Mouse (Mus musculus): ENCODE measurements around the gene Tmem191c. TPM values are rescaled to one million over a fixed set of nuclear protein-coding genes. Genes with fewer than 3 reads are reported as not detected.

Tmem191c gene
- polyA plus RNA-seq, 1 experiment from 2014 or later, result 15.4 TPM

- H3K9ac ChIP-seq, result no peak overlapping the region
- no peaks in the 10 kb centered on the region for H3K27me3 ChIP-seq
- H3K4me2 ChIP-seq, result no peak overlapping the region
- 71% methylated on average over 4 of the region's 4 CpGs for WGBS
- no peak overlapping the region for H3K27ac ChIP-seq
- no peaks in the 10 kb centered on the region for H3K36me3 ChIP-seq (ENCODE audit: poor library complexity, severe bottlenecking)
- no peaks in the 10 kb centered on the region for H3K9me3 ChIP-seq (replicated peaks)
- no peak for ATAC-seq
- no peak overlapping the region for H3K4me3 ChIP-seq
- H3K4me1 ChIP-seq, result peaks cover 33% of the 10 kb centered on the region
Observed at GRCm38 (mm10) chr16:17247727-17248126, 28.1 kb upstream of the Tmem191c start.

- ATAC-seq, result no peak
- Histone ChIP-seq H3K4me2 (no peak overlapping the region), H3K27me3 (no peaks in the 10 kb centered on the region), H3K4me3 (no peak overlapping the region), H3K36me3 (ENCODE audit: poor library complexity, severe bottlenecking) (no peaks in the 10 kb centered on the region), H3K9ac (no peak overlapping the region), H3K9me3 (replicated peaks) (no peaks in the 10 kb centered on the region), H3K4me1 (peaks cover 47% of the 10 kb centered on the region), H3K27ac (no peak overlapping the region)
- WGBS, result 91% methylated on average over 6 of the region's 6 CpGs
Observed at GRCm38 (mm10) chr16:17249135-17249534, 26.7 kb upstream of the Tmem191c start.

DNA sequence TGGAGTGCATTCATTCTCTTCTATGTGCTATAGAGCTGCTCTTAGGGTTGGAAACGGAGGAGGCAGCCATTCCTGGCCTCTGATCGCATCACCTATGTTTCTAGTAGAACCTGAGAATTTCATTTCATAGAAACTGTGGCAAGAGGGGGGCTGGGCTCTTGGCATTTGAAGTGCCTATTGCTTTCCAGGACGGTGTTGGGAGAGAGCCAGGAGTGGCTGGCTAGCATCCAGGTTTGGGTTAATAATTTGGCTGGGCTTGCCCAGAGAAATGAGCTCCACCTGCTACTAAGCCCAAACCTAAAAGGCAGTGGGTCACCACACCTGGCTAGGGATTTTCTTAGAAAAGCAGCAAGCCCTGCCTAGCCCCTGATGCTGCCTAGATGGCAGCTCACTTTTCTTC is 24.3 kb upstream of the Tmem191c start:
- ATAC-seq, result peak; percentile 25; the same call in 1 of the 2 replicates
- H3K27ac ChIP-seq, result peak overlapping the region; percentile 12; the same call in 1 of the 2 replicates
- WGBS, result 42% methylated on average over 3 of the region's 3 CpGs

DNA sequence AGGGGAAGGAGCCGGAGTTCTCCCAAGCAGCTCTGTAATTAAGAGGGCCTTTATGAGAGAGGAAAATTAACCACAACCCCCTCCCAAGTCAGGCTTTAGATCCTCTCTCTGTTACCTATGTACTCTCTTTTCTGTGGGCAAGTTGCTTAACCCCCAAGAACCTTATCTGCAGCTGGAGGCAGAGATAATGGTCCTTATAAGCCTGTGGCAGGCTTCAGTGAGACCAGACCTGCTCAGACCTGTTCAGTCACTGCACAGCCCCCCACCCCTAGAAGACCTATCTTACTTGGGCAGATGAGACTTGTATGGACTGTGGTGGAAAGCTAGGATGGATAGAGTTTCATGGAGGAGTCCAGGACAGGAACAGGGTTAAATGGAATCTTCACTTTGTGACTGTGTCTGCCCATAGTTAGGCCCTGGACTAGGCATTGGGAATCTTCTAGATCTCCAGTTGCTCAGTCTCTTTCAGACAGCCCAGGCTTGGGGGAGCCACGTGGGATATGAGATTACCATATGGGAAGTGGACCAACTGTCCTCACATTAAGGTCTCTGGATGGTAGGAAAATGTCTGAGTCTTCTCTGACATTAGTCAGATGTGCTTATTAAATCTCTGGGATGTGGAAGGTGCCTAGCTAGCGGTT is 23.7 kb upstream of the Tmem191c start:
- ATAC-seq, result no peak
- no peak overlapping the region for H3K4me2 ChIP-seq
- H3K27ac ChIP-seq, result no peak overlapping the region
- no peaks in the 10 kb centered on the region for H3K27me3 ChIP-seq
- 68% methylated on average over 3 of the region's 3 CpGs for WGBS
- H3K36me3 ChIP-seq (ENCODE audit: poor library complexity, severe bottlenecking), result peaks cover 21% of the 10 kb centered on the region
- H3K9me3 ChIP-seq (replicated peaks), result no peaks in the 10 kb centered on the region
- H3K9ac ChIP-seq, result no peak overlapping the region
- H3K4me1 ChIP-seq, result peaks cover 50% of the 10 kb centered on the region
- no peak overlapping the region for H3K4me3 ChIP-seq

More for the DNA sequence above, 24.3 kb upstream of the Tmem191c start:
- no peak overlapping the region for H3K4me3 ChIP-seq
- no peaks in the 10 kb centered on the region for H3K27me3 ChIP-seq
- no peak overlapping the region for H3K9ac ChIP-seq
- H3K4me1 ChIP-seq, result peaks cover 51% of the 10 kb centered on the region
- H3K9me3 ChIP-seq (replicated peaks), result no peaks in the 10 kb centered on the region
- peaks cover 14% of the 10 kb centered on the region; the same call in 1 of the 2 replicates for H3K36me3 ChIP-seq (ENCODE audit: poor library complexity, severe bottlenecking)
- no peak overlapping the region for H3K4me2 ChIP-seq

DNA sequence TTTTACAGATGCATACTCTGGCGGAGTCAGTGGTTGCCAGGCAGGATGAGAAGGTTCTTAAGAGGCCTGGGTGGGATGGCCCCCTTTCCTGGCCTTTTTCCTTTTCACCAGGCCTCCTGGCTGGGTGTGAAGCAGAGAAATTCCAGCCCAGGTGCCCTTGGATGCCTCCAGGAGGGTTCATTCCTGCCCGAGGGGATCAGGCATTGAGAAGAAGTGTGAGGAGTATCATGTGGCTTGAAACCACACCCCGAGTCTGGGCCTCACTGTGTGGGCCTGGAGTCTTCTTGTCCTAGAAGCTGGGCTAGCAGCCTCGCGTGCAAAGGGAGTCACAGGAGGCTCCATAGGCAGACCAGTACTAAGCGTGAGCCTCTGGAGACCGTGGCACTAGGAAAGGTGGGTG is 23.0 kb upstream of the Tmem191c start:
- Histone ChIP-seq H3K9ac (no peak overlapping the region), H3K27me3 (no peaks in the 10 kb centered on the region), H3K4me3 (no peak overlapping the region), H3K4me2 (no peak overlapping the region), H3K27ac (no peak overlapping the region), H3K4me1 (peaks cover 44% of the 10 kb centered on the region), H3K9me3 (replicated peaks) (no peaks in the 10 kb centered on the region), H3K36me3 (ENCODE audit: poor library complexity, severe bottlenecking) (peaks cover 27% of the 10 kb centered on the region)
- WGBS, result 69% methylated on average over 7 of the region's 7 CpGs
- ATAC-seq, result no peak

DNA sequence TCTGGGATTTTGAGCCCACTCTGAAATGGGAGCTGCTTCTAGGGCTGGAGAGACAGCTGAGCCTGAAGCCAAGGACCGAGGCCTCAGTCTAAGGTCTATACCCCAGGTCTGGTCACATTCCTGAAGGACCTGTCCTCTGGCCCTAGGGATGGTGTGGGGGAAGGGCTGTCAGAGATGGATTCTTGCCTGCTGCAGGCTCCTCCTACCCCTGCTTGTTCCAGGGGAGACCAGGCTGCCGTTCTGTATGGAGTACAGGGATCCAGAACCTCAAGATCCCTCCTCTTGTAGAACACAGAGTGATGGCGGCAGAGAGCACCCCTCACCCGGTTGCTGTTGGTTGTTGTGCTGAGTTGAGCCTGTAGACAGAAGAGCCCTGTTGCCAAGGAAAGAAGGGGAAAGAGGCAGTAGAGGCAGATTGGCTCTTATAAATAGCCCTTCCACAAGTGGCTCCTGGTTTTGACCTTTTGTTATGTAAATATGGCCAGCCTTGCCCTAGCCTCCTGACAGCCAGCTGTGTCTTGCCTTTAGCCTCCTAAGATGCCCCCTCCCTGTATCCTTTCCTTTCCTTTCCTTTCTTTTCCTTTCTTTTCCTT is 21.8 kb upstream of the Tmem191c start:
- H3K4me2 ChIP-seq, result no peak overlapping the region
- H3K27ac ChIP-seq, result peak overlapping the region; percentile 1; the same call in 1 of the 2 replicates
- H3K9ac ChIP-seq, result no peak overlapping the region
- H3K36me3 ChIP-seq (ENCODE audit: poor library complexity, severe bottlenecking), result peaks cover 40% of the 10 kb centered on the region
- ATAC-seq, result no peak; the same call in 1 of the 2 replicates
- no peak overlapping the region for H3K4me3 ChIP-seq
- no peaks in the 10 kb centered on the region for H3K27me3 ChIP-seq
- H3K9me3 ChIP-seq (replicated peaks), result no peaks in the 10 kb centered on the region
- H3K4me1 ChIP-seq, result peaks cover 41% of the 10 kb centered on the region
- WGBS, result 17% methylated on average over 4 of the region's 4 CpGs

DNA sequence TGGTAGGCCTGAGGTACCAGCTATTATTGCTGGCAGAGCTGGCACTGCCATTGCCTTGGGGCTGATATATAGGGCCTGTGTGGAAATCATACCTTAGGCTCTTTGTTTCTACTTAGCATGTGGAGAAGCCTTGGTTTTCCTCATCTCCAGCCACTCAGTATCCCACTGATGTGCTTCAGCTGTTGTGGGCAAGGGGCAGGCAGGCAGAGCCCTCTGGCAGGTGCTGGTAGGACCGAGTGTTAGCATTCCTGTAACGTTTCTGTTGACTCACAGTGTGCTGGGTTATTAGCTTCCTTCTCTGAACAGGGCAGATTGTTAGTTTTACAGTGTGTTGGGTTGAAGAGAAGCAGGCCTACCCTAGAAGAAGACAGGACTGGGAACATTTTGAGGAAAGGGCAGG is 20.6 kb upstream of the Tmem191c start:
- 77% methylated on average over 2 of the region's 2 CpGs for WGBS
- Histone ChIP-seq H3K36me3 (ENCODE audit: poor library complexity, severe bottlenecking) (peaks cover 51% of the 10 kb centered on the region), H3K4me2 (no peak overlapping the region), H3K27me3 (no peaks in the 10 kb centered on the region), H3K9me3 (replicated peaks) (no peaks in the 10 kb centered on the region), H3K27ac (no peak overlapping the region), H3K4me3 (no peak overlapping the region), H3K9ac (no peak overlapping the region), H3K4me1 (peaks cover 41% of the 10 kb centered on the region)
- no peak for ATAC-seq

- WGBS, result 90% methylated on average over 9 of the region's 9 CpGs
- Histone ChIP-seq H3K27ac (no peak overlapping the region), H3K4me2 (no peak overlapping the region), H3K27me3 (no peaks in the 10 kb centered on the region), H3K9ac (no peak overlapping the region), H3K9me3 (replicated peaks) (no peaks in the 10 kb centered on the region), H3K4me3 (no peak overlapping the region), H3K4me1 (peaks cover 22% of the 10 kb centered on the region), H3K36me3 (ENCODE audit: poor library complexity, severe bottlenecking) (peaks cover 68% of the 10 kb centered on the region)
- no peak for ATAC-seq
Observed at GRCm38 (mm10) chr16:17257359-17257821, 18.5 kb upstream of the Tmem191c start.

DNA sequence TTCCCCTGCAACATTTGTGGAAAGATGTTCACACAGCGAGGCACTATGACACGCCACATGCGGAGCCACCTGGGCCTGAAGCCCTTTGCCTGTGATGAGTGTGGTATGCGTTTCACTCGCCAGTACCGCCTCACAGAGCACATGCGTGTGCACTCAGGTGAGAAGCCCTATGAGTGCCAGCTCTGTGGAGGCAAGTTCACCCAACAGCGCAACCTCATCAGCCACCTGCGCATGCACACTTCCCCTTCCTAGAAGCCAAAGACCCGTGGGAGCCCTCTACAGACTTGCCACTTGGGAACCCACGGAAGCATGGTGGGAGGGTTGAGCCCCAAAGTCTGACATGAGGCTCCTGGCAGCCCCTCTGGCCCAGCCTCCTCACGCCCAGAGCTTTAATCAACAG is 17.0 kb upstream of the Tmem191c start:
- no peaks in the 10 kb centered on the region for H3K27me3 ChIP-seq
- ATAC-seq, result no peak
- no peak overlapping the region for H3K27ac ChIP-seq
- H3K4me1 ChIP-seq, result peaks cover 6% of the 10 kb centered on the region
- H3K9ac ChIP-seq, result no peak overlapping the region
- peaks cover 74% of the 10 kb centered on the region for H3K36me3 ChIP-seq (ENCODE audit: poor library complexity, severe bottlenecking)
- H3K4me3 ChIP-seq, result no peak overlapping the region
- no peak overlapping the region for H3K4me2 ChIP-seq
- H3K9me3 ChIP-seq (replicated peaks), result no peaks in the 10 kb centered on the region
- WGBS, result 92% methylated on average over 12 of the region's 12 CpGs

- no peak overlapping the region for H3K9ac ChIP-seq
- no peaks in the 10 kb centered on the region for H3K4me1 ChIP-seq
- ATAC-seq, result no peak
- 90% methylated on average over 1 of the region's 1 CpGs for WGBS
- no peaks in the 10 kb centered on the region for H3K9me3 ChIP-seq (replicated peaks)
- no peaks in the 10 kb centered on the region for H3K27me3 ChIP-seq
- H3K4me2 ChIP-seq, result no peak overlapping the region
- peaks cover 60% of the 10 kb centered on the region for H3K36me3 ChIP-seq (ENCODE audit: poor library complexity, severe bottlenecking)
- no peak overlapping the region for H3K27ac ChIP-seq
- no peak overlapping the region for H3K4me3 ChIP-seq
Observed at GRCm38 (mm10) chr16:17261341-17261740, 14.5 kb upstream of the Tmem191c start.

DNA sequence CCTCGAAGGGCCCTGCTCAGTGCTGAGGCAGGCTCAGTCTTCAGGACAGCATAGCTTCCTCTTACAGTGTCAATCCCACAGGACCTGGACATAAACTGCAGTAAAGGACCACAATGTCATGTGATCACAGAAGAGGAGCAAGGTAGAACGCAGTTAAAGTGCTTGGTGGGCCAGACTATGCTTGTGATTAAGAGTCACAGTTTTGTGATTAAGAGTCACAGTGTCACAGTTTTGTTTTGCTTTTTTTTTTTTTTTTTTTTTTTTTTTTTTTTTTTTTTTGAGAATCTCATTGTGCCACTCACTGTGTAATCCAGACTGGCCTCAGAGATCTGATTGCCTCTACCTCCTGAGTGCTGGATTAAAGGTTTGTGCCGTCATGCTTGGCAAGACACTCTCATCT is 9.8 kb upstream of the Tmem191c start:
- Histone ChIP-seq H3K27me3 (no peaks in the 10 kb centered on the region), H3K4me2 (no peak overlapping the region), H3K4me1 (no peaks in the 10 kb centered on the region), H3K4me3 (no peak overlapping the region), H3K36me3 (ENCODE audit: poor library complexity, severe bottlenecking) (peaks cover 15% of the 10 kb centered on the region), H3K27ac (no peak overlapping the region), H3K9me3 (replicated peaks) (peaks cover 5% of the 10 kb centered on the region; the same call in 1 of the 2 replicates), H3K9ac (no peak overlapping the region)
- no peak for ATAC-seq
- WGBS, result 77% methylated on average over 3 of the region's 3 CpGs

DNA sequence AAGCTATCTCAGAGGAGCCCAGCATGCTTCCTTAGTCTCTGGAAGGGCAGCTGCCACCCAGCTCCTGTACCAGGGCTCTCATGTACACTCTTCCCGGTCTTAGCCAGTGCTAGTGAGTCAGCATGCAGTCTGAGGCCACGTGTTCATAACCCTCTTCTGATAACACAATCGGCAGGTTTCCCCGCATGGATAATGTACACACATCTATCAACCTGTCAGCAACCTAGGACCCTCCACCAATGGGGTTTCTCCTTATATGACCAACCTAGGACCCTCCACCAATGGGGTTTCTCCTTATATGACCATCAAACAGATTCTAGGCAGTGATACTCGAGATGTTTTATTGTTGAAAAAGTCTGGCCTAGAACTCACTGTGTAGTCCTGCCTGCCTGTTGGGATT is 7.9 kb upstream of the Tmem191c start:
- H3K27ac ChIP-seq, result no peak overlapping the region
- peaks cover under 1% of the 10 kb centered on the region; the same call in 1 of the 2 replicates for H3K36me3 ChIP-seq (ENCODE audit: poor library complexity, severe bottlenecking)
- no peak for ATAC-seq
- H3K4me1 ChIP-seq, result no peaks in the 10 kb centered on the region
- WGBS, result 82% methylated on average over 5 of the region's 5 CpGs
- no peaks in the 10 kb centered on the region for H3K27me3 ChIP-seq
- no peak overlapping the region for H3K4me2 ChIP-seq
- no peak overlapping the region for H3K4me3 ChIP-seq
- H3K9me3 ChIP-seq (replicated peaks), result peaks cover 7% of the 10 kb centered on the region; the same call in 1 of the 2 replicates
- no peak overlapping the region for H3K9ac ChIP-seq

Measured in forebrain, embryonic 13.5 days (tissue).